Mouse (Mus musculus): ENCODE data around the gene Dgcr2. TPM values are rescaled to one million over a fixed set of nuclear protein-coding genes. Genes with fewer than 3 reads are reported as not detected.

Dgcr2 gene
- polyA plus RNA-seq, 1 experiment from 2014 or later: 83.3 TPM

DNA sequence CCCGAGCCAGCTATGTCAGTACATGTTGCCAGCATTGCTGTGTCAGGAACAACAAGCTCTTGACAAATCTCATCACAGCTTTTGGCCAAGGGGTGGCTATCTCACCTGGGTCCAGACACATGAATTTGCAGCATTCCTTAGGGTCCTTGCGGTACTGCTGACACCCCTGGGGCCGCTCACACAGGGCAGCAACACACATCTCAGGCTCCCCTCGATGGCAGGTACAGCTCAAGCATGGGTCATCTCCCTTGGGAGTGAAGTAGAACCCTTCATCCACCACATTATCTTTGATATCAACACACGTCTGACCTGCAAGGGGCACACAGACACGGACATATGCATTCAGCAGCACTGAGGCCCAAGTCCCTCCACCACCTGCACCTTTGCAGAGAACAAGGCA lies 48.9 kb downstream of the Dgcr2 start:
- Histone ChIP-seq H3K4me2 (ENCODE audit: low read length) (no peak overlapping the region), H3K4me3 (ENCODE audit: low read depth, low read length) (no peak overlapping the region), H3K36me3 (ENCODE audit: control insufficient read depth, insufficient read depth, low read length) (peaks cover 94% of the 10 kb centered on the region), H3K4me1 (replicated peaks; ENCODE audit: control insufficient read depth, insufficient read depth, low read length) (no peaks in the 10 kb centered on the region), H3K27ac (ENCODE audit: low read depth) (no peak overlapping the region), H3K9me3 (ENCODE audit: control insufficient read depth, low read length) (no peaks in the 10 kb centered on the region), H3K9ac (ENCODE audit: low read length) (no peak overlapping the region), H3K27me3 (replicated peaks; ENCODE audit: control insufficient read depth, insufficient read depth, low read length) (no peaks in the 10 kb centered on the region)
- ATAC-seq (replicated peaks; ENCODE audit: low FRiP score, low TSS enrichment, low read depth) (no peak), DNase-seq (ENCODE audit: low spot score) (no peak)
- WGBS: 85% methylated on average over 6 of the region's 6 CpGs

- H3K27ac ChIP-seq (ENCODE audit: low read depth): no peak overlapping the region
- no peaks in the 10 kb centered on the region for H3K27me3 ChIP-seq (replicated peaks; ENCODE audit: control insufficient read depth, insufficient read depth, low read length)
- ATAC-seq (replicated peaks; ENCODE audit: low FRiP score, low TSS enrichment, low read depth) (no peak), DNase-seq (ENCODE audit: low spot score) (no peak)
- no peak overlapping the region for H3K4me2 ChIP-seq (ENCODE audit: low read length)
- H3K9ac ChIP-seq (ENCODE audit: low read length): no peak overlapping the region
- no peak overlapping the region for H3K4me3 ChIP-seq (ENCODE audit: low read depth, low read length)
- no peaks in the 10 kb centered on the region for H3K9me3 ChIP-seq (ENCODE audit: control insufficient read depth, low read length)
- 19% methylated on average over 1 of the region's 1 CpGs for WGBS
- no peaks in the 10 kb centered on the region for H3K4me1 ChIP-seq (replicated peaks; ENCODE audit: control insufficient read depth, insufficient read depth, low read length)
- peaks cover 94% of the 10 kb centered on the region for H3K36me3 ChIP-seq (ENCODE audit: control insufficient read depth, insufficient read depth, low read length)
These were observed 49.4 kb downstream of the Dgcr2 start for GRCm38 (mm10) chr16:17848928-17849327.

DNA sequence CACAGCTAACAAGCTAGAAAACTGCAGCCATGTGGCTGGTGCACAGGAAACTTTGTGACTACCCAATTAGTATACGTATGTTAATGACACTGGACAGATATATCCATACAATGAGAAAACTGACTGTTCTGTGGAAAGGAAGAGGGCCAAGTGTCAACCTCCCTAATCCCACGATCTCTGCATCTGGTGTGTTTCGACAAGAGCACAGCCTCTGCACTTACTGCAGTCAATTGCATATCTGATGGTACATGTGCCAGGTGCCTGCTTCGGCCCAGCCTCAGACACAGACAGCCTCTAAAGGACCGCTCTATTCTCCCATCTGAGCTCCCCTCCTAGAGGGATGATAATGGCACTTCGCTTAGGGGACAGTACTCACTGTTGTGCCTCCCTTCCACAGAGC lies 49.9 kb downstream of the Dgcr2 start:
- Histone ChIP-seq H3K36me3 (ENCODE audit: control insufficient read depth, insufficient read depth, low read length) (peaks cover 94% of the 10 kb centered on the region), H3K27me3 (replicated peaks; ENCODE audit: control insufficient read depth, insufficient read depth, low read length) (no peaks in the 10 kb centered on the region), H3K9me3 (ENCODE audit: control insufficient read depth, low read length) (no peaks in the 10 kb centered on the region), H3K4me1 (replicated peaks; ENCODE audit: control insufficient read depth, insufficient read depth, low read length) (no peaks in the 10 kb centered on the region), H3K27ac (ENCODE audit: low read depth) (no peak overlapping the region), H3K9ac (ENCODE audit: low read length) (no peak overlapping the region), H3K4me3 (ENCODE audit: low read depth, low read length) (no peak overlapping the region), H3K4me2 (ENCODE audit: low read length) (no peak overlapping the region)
- ATAC-seq (replicated peaks; ENCODE audit: low FRiP score, low TSS enrichment, low read depth): no peak
- DNase-seq (ENCODE audit: low spot score): no peak
- 96% methylated on average over 6 of the region's 6 CpGs for WGBS

DNA sequence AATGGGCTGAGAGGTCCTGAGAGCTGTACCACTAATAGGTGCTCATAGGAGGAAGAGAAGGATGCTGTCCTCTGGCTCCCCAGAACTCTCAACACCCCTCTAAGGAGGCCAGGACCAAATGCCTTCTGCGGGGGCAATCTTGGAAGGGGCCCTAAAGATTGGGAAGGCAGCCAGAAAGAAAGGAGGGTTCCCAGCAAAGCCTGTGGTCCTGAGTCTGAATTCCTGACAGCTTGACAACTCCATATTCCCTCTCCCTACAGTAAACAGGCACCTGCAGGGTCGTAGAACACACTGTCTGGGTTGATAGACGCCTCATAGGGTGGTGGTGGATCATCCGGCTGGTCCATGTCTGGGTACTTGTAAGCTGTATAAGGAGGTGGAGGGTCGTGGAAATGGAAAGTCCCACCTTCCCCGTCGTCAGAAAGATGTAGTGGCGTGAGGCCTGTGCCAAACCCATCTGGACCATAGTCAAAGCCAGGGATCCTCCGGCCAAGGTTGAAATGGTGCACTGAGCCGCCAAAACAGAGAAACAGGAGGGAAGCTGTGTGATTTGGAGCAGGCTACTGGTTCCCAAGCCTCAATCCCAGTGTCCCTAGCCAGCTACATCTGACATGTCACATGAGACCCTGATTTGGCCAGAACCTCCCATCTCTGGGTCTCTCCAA lies 54.5 kb downstream of the Dgcr2 start:
- WGBS: 85% methylated on average over 10 of the region's 10 CpGs
- Histone ChIP-seq H3K36me3 (ENCODE audit: control insufficient read depth, insufficient read depth, low read length) (peaks cover 84% of the 10 kb centered on the region), H3K9me3 (ENCODE audit: control insufficient read depth, low read length) (no peaks in the 10 kb centered on the region), H3K27ac (ENCODE audit: low read depth) (no peak overlapping the region), H3K4me1 (replicated peaks; ENCODE audit: control insufficient read depth, insufficient read depth, low read length) (no peaks in the 10 kb centered on the region), H3K4me3 (ENCODE audit: low read depth, low read length) (no peak overlapping the region), H3K9ac (ENCODE audit: low read length) (no peak overlapping the region), H3K27me3 (replicated peaks; ENCODE audit: control insufficient read depth, insufficient read depth, low read length) (no peaks in the 10 kb centered on the region), H3K4me2 (ENCODE audit: low read length) (no peak overlapping the region)
- DNase-seq (ENCODE audit: low spot score) (no peak), ATAC-seq (replicated peaks; ENCODE audit: low FRiP score, low TSS enrichment, low read depth) (no peak)

GRCm38 (mm10) chr16:17842437-17842836 lies 55.9 kb downstream of the Dgcr2 start:
- ATAC-seq (replicated peaks; ENCODE audit: low FRiP score, low TSS enrichment, low read depth) (no peak), DNase-seq (ENCODE audit: low spot score) (no peak)
- H3K27me3 ChIP-seq (replicated peaks; ENCODE audit: control insufficient read depth, insufficient read depth, low read length): no peaks in the 10 kb centered on the region; the same call in 1 of the 2 replicates
- no peak overlapping the region for H3K4me2 ChIP-seq (ENCODE audit: low read length)
- peaks cover 70% of the 10 kb centered on the region for H3K36me3 ChIP-seq (ENCODE audit: control insufficient read depth, insufficient read depth, low read length)
- WGBS: 96% methylated on average over 7 of the region's 7 CpGs
- H3K9ac ChIP-seq (ENCODE audit: low read length): no peak overlapping the region
- H3K4me1 ChIP-seq (replicated peaks; ENCODE audit: control insufficient read depth, insufficient read depth, low read length): no peaks in the 10 kb centered on the region
- no peaks in the 10 kb centered on the region for H3K9me3 ChIP-seq (ENCODE audit: control insufficient read depth, low read length)
- H3K27ac ChIP-seq (ENCODE audit: low read depth): no peak overlapping the region
- H3K4me3 ChIP-seq (ENCODE audit: low read depth, low read length): no peak overlapping the region

DNA sequence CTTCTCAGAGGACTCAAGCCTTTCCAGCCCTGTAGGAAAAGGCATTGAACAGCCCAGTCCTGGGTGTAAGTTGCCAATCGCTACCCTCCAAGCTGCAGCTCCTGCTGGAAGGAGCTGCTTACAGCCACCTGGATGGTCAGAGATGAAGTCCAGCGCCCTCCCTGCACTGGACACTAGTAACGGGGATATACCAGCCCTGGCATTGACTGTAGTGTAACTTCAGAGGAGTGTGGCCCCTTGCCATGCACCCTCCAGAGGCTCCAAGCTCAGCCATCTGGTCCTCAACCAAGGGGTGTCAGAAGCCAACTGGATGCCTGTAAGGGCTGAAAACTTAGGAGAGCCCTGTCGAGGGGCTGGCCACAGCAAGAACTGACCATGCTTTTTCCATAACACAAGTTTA lies 58.4 kb downstream of the Dgcr2 start:
- ATAC-seq (replicated peaks; ENCODE audit: low FRiP score, low TSS enrichment, low read depth) (no peak), DNase-seq (ENCODE audit: low spot score) (no peak)
- no peak overlapping the region for H3K27ac ChIP-seq (ENCODE audit: low read depth)
- H3K9ac ChIP-seq (ENCODE audit: low read length): no peak overlapping the region
- no peak overlapping the region for H3K4me2 ChIP-seq (ENCODE audit: low read length)
- H3K27me3 ChIP-seq (replicated peaks; ENCODE audit: control insufficient read depth, insufficient read depth, low read length): peaks cover 21% of the 10 kb centered on the region
- no peaks in the 10 kb centered on the region for H3K9me3 ChIP-seq (ENCODE audit: control insufficient read depth, low read length)
- H3K4me1 ChIP-seq (replicated peaks; ENCODE audit: control insufficient read depth, insufficient read depth, low read length): no peaks in the 10 kb centered on the region
- H3K4me3 ChIP-seq (ENCODE audit: low read depth, low read length): no peak overlapping the region
- WGBS: 86% methylated on average over 4 of the region's 4 CpGs
- peaks cover 46% of the 10 kb centered on the region for H3K36me3 ChIP-seq (ENCODE audit: control insufficient read depth, insufficient read depth, low read length)

DNA sequence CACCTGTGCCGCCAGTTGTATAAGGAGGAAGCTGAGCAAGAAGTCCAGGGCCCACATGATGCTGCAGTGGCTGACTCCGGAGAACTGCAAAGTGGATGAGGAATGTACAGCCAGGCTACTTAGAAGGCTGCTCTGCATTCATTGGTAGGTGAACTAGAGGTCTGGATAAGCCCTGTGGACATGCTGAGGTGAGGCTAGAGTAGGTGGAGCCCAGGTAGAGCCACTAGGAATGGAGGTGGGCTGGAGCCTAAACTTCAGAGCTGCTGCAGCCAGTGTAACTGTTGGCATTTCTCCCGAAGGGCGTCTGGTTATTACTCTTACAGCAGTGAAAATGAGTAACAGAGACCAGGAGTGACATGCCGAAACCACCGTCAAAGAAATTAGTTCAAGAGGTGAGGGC lies 60.3 kb downstream of the Dgcr2 start, which contains the start of gene Car15:
Gene Car15 (minus strand): TSS at position 314 of the 400 bp plus-strand sequence.
- DNase-seq (ENCODE audit: low spot score) (no peak), ATAC-seq (replicated peaks; ENCODE audit: low FRiP score, low TSS enrichment, low read depth) (no peak)
- H3K4me2 ChIP-seq (ENCODE audit: low read length): no peak within 1 kb of the TSS
- H3K4me3 ChIP-seq (ENCODE audit: low read depth, low read length): no peak within 1 kb of the TSS
- peaks cover 27% of the 10 kb centered on the region for H3K36me3 ChIP-seq (ENCODE audit: control insufficient read depth, insufficient read depth, low read length)
- no peak within 1 kb of the TSS for H3K9ac ChIP-seq (ENCODE audit: low read length)
- peaks cover 40% of the 10 kb centered on the region for H3K27me3 ChIP-seq (replicated peaks; ENCODE audit: control insufficient read depth, insufficient read depth, low read length)
- H3K4me1 ChIP-seq (replicated peaks; ENCODE audit: control insufficient read depth, insufficient read depth, low read length): no peaks in the 10 kb centered on the region
- no peak within 1 kb of the TSS for H3K27ac ChIP-seq (ENCODE audit: low read depth)
- 79% methylated on average over 6 of the region's 6 CpGs for WGBS
- no peaks in the 10 kb centered on the region for H3K9me3 ChIP-seq (ENCODE audit: control insufficient read depth, low read length)

- Histone ChIP-seq H3K4me1 (replicated peaks; ENCODE audit: control insufficient read depth, insufficient read depth, low read length) (no peaks in the 10 kb centered on the region), H3K4me2 (ENCODE audit: low read length) (no peak overlapping the region), H3K4me3 (ENCODE audit: low read depth, low read length) (no peak overlapping the region), H3K9me3 (ENCODE audit: control insufficient read depth, low read length) (no peaks in the 10 kb centered on the region), H3K27ac (ENCODE audit: low read depth) (no peak overlapping the region), H3K36me3 (ENCODE audit: control insufficient read depth, insufficient read depth, low read length) (peaks cover 1% of the 10 kb centered on the region; the same call in 1 of the 2 replicates), H3K9ac (ENCODE audit: low read length) (no peak overlapping the region), H3K27me3 (replicated peaks; ENCODE audit: control insufficient read depth, insufficient read depth, low read length) (peaks cover 66% of the 10 kb centered on the region)
- WGBS: 51% methylated on average over 13 of the region's 13 CpGs
- DNase-seq (ENCODE audit: low spot score): no peak
- no peak for ATAC-seq (replicated peaks; ENCODE audit: low FRiP score, low TSS enrichment, low read depth)
These were observed 62.9 kb downstream of the Dgcr2 start for GRCm38 (mm10) chr16:17835481-17835880.

DNA sequence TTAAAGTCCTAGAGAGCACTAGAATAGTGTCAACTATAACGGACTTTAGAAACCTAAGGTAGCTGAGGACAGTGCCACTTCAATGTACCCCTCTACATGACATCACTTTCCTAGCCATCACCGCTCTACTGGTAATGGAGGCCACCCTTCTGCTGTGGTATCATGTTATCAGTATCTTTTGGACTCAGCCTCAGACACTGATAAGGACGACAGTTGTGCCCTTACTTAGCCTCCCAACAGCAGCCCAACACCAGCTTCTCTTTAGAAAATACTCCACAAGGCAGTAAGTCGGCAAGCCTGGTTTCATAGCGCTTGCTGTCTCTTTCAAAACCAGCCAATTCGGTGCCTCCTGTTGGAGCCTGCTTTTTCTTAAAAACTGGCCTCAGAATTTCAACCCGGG lies 63.8 kb downstream of the Dgcr2 start:
- no peak overlapping the region for H3K27ac ChIP-seq (ENCODE audit: low read depth)
- ATAC-seq (replicated peaks; ENCODE audit: low FRiP score, low TSS enrichment, low read depth) (no peak), DNase-seq (ENCODE audit: low spot score) (no peak)
- WGBS: 61% methylated on average over 7 of the region's 7 CpGs
- H3K4me3 ChIP-seq (ENCODE audit: low read depth, low read length): peak overlapping the region; percentile 58; the same call in 1 of the 2 replicates
- H3K9ac ChIP-seq (ENCODE audit: low read length): no peak overlapping the region
- no peaks in the 10 kb centered on the region for H3K36me3 ChIP-seq (ENCODE audit: control insufficient read depth, insufficient read depth, low read length)
- H3K9me3 ChIP-seq (ENCODE audit: control insufficient read depth, low read length): no peaks in the 10 kb centered on the region
- H3K4me1 ChIP-seq (replicated peaks; ENCODE audit: control insufficient read depth, insufficient read depth, low read length): no peaks in the 10 kb centered on the region
- peak overlapping the region; percentile 95; the same call in 1 of the 2 replicates for H3K4me2 ChIP-seq (ENCODE audit: low read length)
- H3K27me3 ChIP-seq (replicated peaks; ENCODE audit: control insufficient read depth, insufficient read depth, low read length): peaks cover 71% of the 10 kb centered on the region
